Mouse (Mus musculus) sigmoid colon, adult 10 weeks (tissue): ENCODE data around the gene Notch1. TPM values are rescaled to one million over a fixed set of nuclear protein-coding genes. Genes with fewer than 3 reads are reported as not detected.

Experiments used
- polyA plus RNA-seq: library from polyadenylated mRNA; stranded (reverse); fragments of 350-450 nt; fragmentation: Illumina TruSeq; extraction: RNeasy Lipid Tissue Mini Kit (QIAGEN cat#74804); gene quantifications from one replicate; pipeline ENCODE4 v1.2.3, GENCODE M21; 2014; ENCODE audit warnings: low read depth, low replicate concordance

Notch1 gene
- polyA plus RNA-seq, result 1.7 TPM

DNA sequence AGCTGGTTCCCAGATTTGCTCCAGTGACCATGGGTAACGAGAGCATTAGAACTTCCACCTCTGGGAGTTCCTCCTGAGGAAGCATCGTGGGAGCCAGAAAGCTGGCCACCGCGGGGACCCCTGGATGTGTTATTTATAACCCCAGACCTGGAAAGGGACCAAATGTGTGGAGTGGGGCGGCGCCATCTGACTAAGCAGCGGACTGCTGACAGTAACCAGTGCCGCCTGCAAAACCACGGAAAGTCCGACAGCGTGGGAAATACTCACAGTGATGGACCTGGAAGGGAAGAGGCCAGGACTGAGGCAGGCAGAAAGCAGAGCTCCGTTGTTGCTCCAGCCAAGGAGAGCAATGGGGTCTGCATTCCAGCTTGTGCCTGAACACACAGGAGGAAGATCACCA, at the start of gene Notch1:
Gene Notch1 (minus strand): TSS at position 389 of the 400 bp plus-strand sequence.

DNA sequence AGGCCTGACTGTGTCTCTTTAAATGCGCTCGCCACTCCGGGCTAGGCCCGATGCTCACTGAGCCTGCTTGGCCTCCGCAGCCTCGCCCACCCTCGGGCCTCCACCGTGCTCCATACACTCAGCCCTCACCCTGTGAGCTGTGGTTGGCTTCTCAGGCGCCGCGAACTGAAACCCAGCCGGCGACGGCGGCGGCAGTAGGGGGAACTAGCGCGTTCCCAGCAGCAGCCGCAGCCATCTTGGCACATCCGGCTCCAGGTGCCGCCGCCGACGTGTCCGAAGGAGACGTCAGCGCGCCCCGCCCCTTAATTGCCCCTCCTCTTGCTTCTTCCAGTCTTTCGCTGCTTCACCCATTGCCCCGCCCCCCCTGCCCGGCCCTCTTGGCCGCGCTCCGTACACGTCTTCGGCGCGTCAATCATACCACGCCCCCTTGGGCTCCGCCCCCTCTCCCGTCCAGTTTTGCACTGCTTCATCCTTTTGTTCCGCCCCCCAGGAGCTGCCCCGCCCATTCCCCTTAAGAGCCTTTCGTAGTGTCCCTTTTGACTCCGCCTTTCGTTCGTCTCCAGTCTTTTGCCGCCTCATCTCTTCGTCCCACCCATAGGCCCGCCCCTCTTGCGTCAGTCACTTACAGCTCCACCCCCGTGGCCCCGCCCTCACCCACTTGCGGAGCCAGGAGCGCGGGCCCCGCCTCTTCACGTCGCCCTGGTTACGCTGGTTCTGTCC, 71.4 kb downstream of the Notch1 start, which contains the start of gene Sec16a:
Gene Sec16a (minus strand): TSS at position 271 of the 720 bp plus-strand sequence.

DNA sequence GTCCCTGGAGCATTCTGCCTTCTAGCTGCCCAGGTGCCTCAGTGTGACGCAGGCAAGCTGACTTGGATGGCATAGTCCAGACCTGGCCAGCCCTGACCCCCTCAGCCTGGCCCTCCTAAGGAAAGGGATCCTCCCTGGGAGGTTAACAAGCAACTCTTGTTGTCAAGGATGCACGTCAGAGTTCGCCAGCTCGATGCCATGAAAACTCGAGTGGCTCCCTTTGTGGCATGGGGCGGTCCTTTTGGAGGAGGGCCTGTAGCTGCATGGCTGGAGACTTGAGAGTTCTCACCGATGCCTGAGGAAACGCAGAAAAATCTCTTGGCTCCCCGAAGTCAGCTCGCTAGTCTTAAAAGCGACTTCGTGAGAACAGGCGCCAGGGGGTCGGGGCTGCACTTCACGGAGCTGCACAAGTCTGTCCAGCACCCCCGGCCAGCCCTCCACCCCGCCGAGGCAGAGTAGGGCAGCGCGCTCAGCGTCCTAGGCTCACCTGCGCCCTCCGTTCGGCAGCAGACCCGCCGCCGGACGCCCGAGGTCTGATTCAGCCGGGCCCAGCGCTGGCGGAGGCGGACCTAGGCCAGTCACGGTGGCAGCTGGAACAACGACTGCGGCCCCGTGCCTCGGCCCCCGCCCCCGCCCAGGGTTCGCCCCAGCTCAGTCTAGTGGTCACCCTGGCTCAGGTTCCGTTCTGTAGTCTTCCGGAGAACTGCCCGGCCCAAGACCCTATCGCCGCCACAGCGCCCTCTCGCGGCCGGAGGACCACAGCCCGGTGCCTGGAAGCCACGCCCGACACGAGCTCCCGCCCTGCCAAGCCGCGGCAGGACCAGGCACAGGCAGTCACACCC, 107.7 kb downstream of the Notch1 start, which contains the start of gene Inpp5e:
Gene Inpp5e (minus strand): TSS at position 689 of the 842 bp plus-strand sequence.

Other genes starting within 250 kb of the Notch1 start
- 0.22 TPM for gene Ccdc187, start 222.1 kb downstream of the Notch1 start, polyA plus RNA-seq
- 0.69 TPM for gene Gpsm1, start 201.1 kb downstream of the Notch1 start, polyA plus RNA-seq
- gene Dnlz, start 164.6 kb downstream of the Notch1 start, polyA plus RNA-seq, result 1.4 TPM
- gene Card9, start 155.7 kb downstream of the Notch1 start, polyA plus RNA-seq, result not detected
- gene Snapc4, start 136.0 kb downstream of the Notch1 start, polyA plus RNA-seq, result 17.6 TPM
- gene Entr1, start 127.3 kb downstream of the Notch1 start, polyA plus RNA-seq, result 35.1 TPM
- 96.4 TPM for gene Pmpca, start 127.3 kb downstream of the Notch1 start, polyA plus RNA-seq
- gene Inpp5e, start 107.5 kb downstream of the Notch1 start, polyA plus RNA-seq, result 5.6 TPM
- gene Sec16a, start 71.4 kb downstream of the Notch1 start, polyA plus RNA-seq, result 63.6 TPM
- 4.7 TPM for gene Egfl7, start 63.4 kb upstream of the Notch1 start, polyA plus RNA-seq
- gene Gm20532, start 70.0 kb upstream of the Notch1 start, polyA plus RNA-seq, result not detected
- gene Agpat2, start 87.8 kb upstream of the Notch1 start, polyA plus RNA-seq, result 3.5 TPM
- not detected for gene Fam69b, start 111.8 kb upstream of the Notch1 start, polyA plus RNA-seq
- not detected for gene Lcn4, start 154.6 kb upstream of the Notch1 start, polyA plus RNA-seq